Mouse (Mus musculus) intestine, embryonic 14.5 days (tissue): ENCODE results near the gene Eif3d. TPM values are rescaled to one million over a fixed set of nuclear protein-coding genes. Genes with fewer than 3 reads are reported as not detected.

Experiments used
- ATAC-seq: fragments of 200-750 bp; cut with Nextera tagmentation; replicated peaks from 2 replicates; pipeline ENCODE4 v1.8.0; 2017; ENCODE audit warnings: low read depth, moderate number of reproducible peaks, moderate TSS enrichment, moderate library complexity; ENCODE audit not compliant: low FRiP score, low TSS enrichment
- DNase-seq: peaks from one replicate; pipeline ENCODE4 v3.0.0-alpha.2; 2018; ENCODE audit warnings: low spot score
- H3K27ac ChIP-seq: fragments of 300-500 bp; sonication (generic); 2 replicates; pipeline ENCODE4 v1.5.1; 2014; ENCODE audit warnings: low read depth, mild to moderate bottlenecking, control low read depth
- H3K27me3 ChIP-seq: fragments of 300-500 bp; sonication (generic); replicated peaks from 2 replicates; pipeline ENCODE4 v1.6.1; 2014; ENCODE audit warnings: low read length, control low read depth; ENCODE audit not compliant: control insufficient read depth, insufficient read depth
- H3K36me3 ChIP-seq: fragments of 300-500 bp; sonication (generic); 2 replicates; pipeline ENCODE4 v1.6.1; 2014; ENCODE audit warnings: low read length, control low read depth; ENCODE audit not compliant: control insufficient read depth, insufficient read depth
- H3K4me1 ChIP-seq: fragments of 300-500 bp; sonication (generic); replicated peaks from 2 replicates; pipeline ENCODE4 v1.6.1; 2014; ENCODE audit warnings: low read length, control low read depth, mixed read lengths; ENCODE audit not compliant: control insufficient read depth, insufficient read depth
- H3K4me2 ChIP-seq: fragments of 300-500 bp; sonication (generic); 2 replicates; pipeline ENCODE4 v1.6.1; 2014; ENCODE audit warnings: low read length
- H3K4me3 ChIP-seq: fragments of 300-500 bp; sonication (generic); 2 replicates; pipeline ENCODE4 v1.5.1; 2014; ENCODE audit warnings: low read depth, low read length, control low read depth, mixed read lengths
- H3K9ac ChIP-seq: fragments of 300-500 bp; sonication (generic); 2 replicates; pipeline ENCODE4 v1.6.1; 2014; ENCODE audit warnings: mild to moderate bottlenecking, low read length
- H3K9me3 ChIP-seq: fragments of 300-500 bp; sonication (generic); 2 replicates; pipeline ENCODE4 v1.6.1; 2016; ENCODE audit warnings: low read length, control low read depth; ENCODE audit not compliant: control insufficient read depth
- WGBS: fragments of 180-500 bp; shearing (Covaris S2); extraction: QIAGEN DNeasy Blood & Tissue Kit; methylation state at CpG from one replicate; pipeline ENCODE4 v1.1.7; 2014; 5-methylcytosine and 5-hydroxymethylcytosine counted together
- polyA plus RNA-seq: library from polyadenylated mRNA; unstranded; fragments of >200 nt; fragmentation: Nextera tagmentation; extraction: Ambion mirVana; gene quantifications from 2 replicates; pipeline ENCODE4 v1.2.1, GENCODE M21; 2014

Gene Eif3d
- polyA plus RNA-seq, 1 experiment from 2014 or later, result 224 TPM

GRCm38 (mm10) chr15:77957625-77958024 is 13.0 kb downstream of the Eif3d start:
- H3K9ac ChIP-seq, result no peak overlapping the region
- ATAC-seq, result no peak
- DNase-seq, result peak; percentile 54
- no peak overlapping the region for H3K4me2 ChIP-seq
- H3K9me3 ChIP-seq, result no peaks in the 10 kb centered on the region
- H3K4me3 ChIP-seq, result no peak overlapping the region
- H3K27ac ChIP-seq, result no peak overlapping the region
- peaks cover 46% of the 10 kb centered on the region for H3K36me3 ChIP-seq
- H3K27me3 ChIP-seq, result peaks cover 15% of the 10 kb centered on the region
- 43% methylated on average over 5 of the region's 5 CpGs for WGBS
- peaks cover 6% of the 10 kb centered on the region; the same call in 1 of the 2 replicates for H3K4me1 ChIP-seq

GRCm38 (mm10) chr15:77956404-77956901 is 14.2 kb downstream of the Eif3d start, which contains the start of gene Foxred2:
TSS of gene Foxred2 (minus strand) at chr15:77956722.
- Histone ChIP-seq H3K36me3 (peaks cover 34% of the 10 kb centered on the region), H3K4me2 (peak within 1 kb of the TSS; percentile 68), H3K9me3 (no peaks in the 10 kb centered on the region), H3K4me1 (peaks cover 6% of the 10 kb centered on the region; the same call in 1 of the 2 replicates), H3K9ac (peak within 1 kb of the TSS; percentile 37), H3K4me3 (peak within 1 kb of the TSS; percentile 50), H3K27ac (no peak within 1 kb of the TSS), H3K27me3 (peaks cover 15% of the 10 kb centered on the region)
- WGBS, result under 1% methylated on average over 39 of the region's 39 CpGs
- ATAC-seq, result peak; percentile 87
- DNase-seq, result peak; percentile 86

- ATAC-seq, result peak; percentile 48
- WGBS, result 10% methylated on average over 52 of the region's 52 CpGs
- Histone ChIP-seq H3K27ac (no peak overlapping the region), H3K4me1 (peaks cover 6% of the 10 kb centered on the region; the same call in 1 of the 2 replicates), H3K4me3 (peak overlapping the region; percentile 50), H3K9ac (peak overlapping the region; percentile 37), H3K27me3 (peaks cover 15% of the 10 kb centered on the region), H3K9me3 (no peaks in the 10 kb centered on the region), H3K36me3 (peaks cover 27% of the 10 kb centered on the region), H3K4me2 (peak overlapping the region; percentile 68)
- peak; percentile 68 for DNase-seq
Observed at GRCm38 (mm10) chr15:77955440-77956403, 14.9 kb downstream of the Eif3d start.

GRCm38 (mm10) chr15:77954362-77954761 is 16.3 kb downstream of the Eif3d start:
- H3K4me2 ChIP-seq, result no peak overlapping the region
- no peak overlapping the region for H3K4me3 ChIP-seq
- no peaks in the 10 kb centered on the region for H3K9me3 ChIP-seq
- H3K27me3 ChIP-seq, result peaks cover 15% of the 10 kb centered on the region
- no peak for DNase-seq
- H3K27ac ChIP-seq, result no peak overlapping the region
- peaks cover 13% of the 10 kb centered on the region for H3K36me3 ChIP-seq
- no peak overlapping the region for H3K9ac ChIP-seq
- ATAC-seq, result no peak
- peaks cover 6% of the 10 kb centered on the region; the same call in 1 of the 2 replicates for H3K4me1 ChIP-seq
- whole genome bisulfite sequencing, result 76% methylated on average over 2 of the region's 2 CpGs

GRCm38 (mm10) chr15:77952921-77953320 is 17.7 kb downstream of the Eif3d start:
- Histone ChIP-seq H3K4me3 (no peak overlapping the region), H3K36me3 (no peaks in the 10 kb centered on the region), H3K9ac (no peak overlapping the region), H3K27ac (no peak overlapping the region), H3K4me2 (no peak overlapping the region), H3K4me1 (peaks cover 6% of the 10 kb centered on the region; the same call in 1 of the 2 replicates), H3K27me3 (peaks cover 15% of the 10 kb centered on the region), H3K9me3 (no peaks in the 10 kb centered on the region)
- WGBS, result 85% methylated on average over 3 of the region's 3 CpGs
- ATAC-seq, result no peak
- DNase-seq, result no peak

GRCm38 (mm10) chr15:77949061-77949460 is 21.6 kb downstream of the Eif3d start:
- WGBS, result 87% methylated on average over 7 of the region's 7 CpGs

GRCm38 (mm10) chr15:77945711-77946110 is 24.9 kb downstream of the Eif3d start:
- Histone ChIP-seq H3K9ac (no peak overlapping the region), H3K4me2 (no peak overlapping the region), H3K36me3 (peaks cover 6% of the 10 kb centered on the region; the same call in 1 of the 2 replicates), H3K4me1 (no peaks in the 10 kb centered on the region), H3K27me3 (no peaks in the 10 kb centered on the region), H3K4me3 (no peak overlapping the region), H3K9me3 (no peaks in the 10 kb centered on the region), H3K27ac (no peak overlapping the region)
- no peak for DNase-seq
- 93% methylated on average over 4 of the region's 4 CpGs for WGBS
- no peak for ATAC-seq

More at GRCm38 (mm10) chr15:77949061-77949460, 21.6 kb downstream of the Eif3d start:
- no peak overlapping the region for H3K4me2 ChIP-seq
- H3K4me3 ChIP-seq, result no peak overlapping the region
- H3K4me1 ChIP-seq, result no peaks in the 10 kb centered on the region
- ATAC-seq, result no peak
- DNase-seq, result no peak
- H3K36me3 ChIP-seq, result no peaks in the 10 kb centered on the region
- no peak overlapping the region for H3K27ac ChIP-seq
- no peaks in the 10 kb centered on the region for H3K9me3 ChIP-seq
- H3K27me3 ChIP-seq, result no peaks in the 10 kb centered on the region
- no peak overlapping the region for H3K9ac ChIP-seq

GRCm38 (mm10) chr15:77941563-77941962 is 29.1 kb downstream of the Eif3d start:
- no peak overlapping the region for H3K4me3 ChIP-seq
- ATAC-seq (no peak), DNase-seq (no peak)
- H3K4me1 ChIP-seq, result no peaks in the 10 kb centered on the region
- H3K9ac ChIP-seq, result no peak overlapping the region
- no peaks in the 10 kb centered on the region for H3K9me3 ChIP-seq
- no peaks in the 10 kb centered on the region for H3K27me3 ChIP-seq
- H3K4me2 ChIP-seq, result no peak overlapping the region
- peaks cover 6% of the 10 kb centered on the region; the same call in 1 of the 2 replicates for H3K36me3 ChIP-seq
- WGBS, result 89% methylated on average over 3 of the region's 3 CpGs
- no peak overlapping the region for H3K27ac ChIP-seq
